Mouse (Mus musculus): ENCODE measurements around the gene Gmds. TPM values are rescaled to one million over a fixed set of nuclear protein-coding genes. Genes with fewer than 3 reads are reported as not detected.

Gmds gene
- polyA plus RNA-seq, 1 experiment from 2014 or later: 5.7 TPM

DNA sequence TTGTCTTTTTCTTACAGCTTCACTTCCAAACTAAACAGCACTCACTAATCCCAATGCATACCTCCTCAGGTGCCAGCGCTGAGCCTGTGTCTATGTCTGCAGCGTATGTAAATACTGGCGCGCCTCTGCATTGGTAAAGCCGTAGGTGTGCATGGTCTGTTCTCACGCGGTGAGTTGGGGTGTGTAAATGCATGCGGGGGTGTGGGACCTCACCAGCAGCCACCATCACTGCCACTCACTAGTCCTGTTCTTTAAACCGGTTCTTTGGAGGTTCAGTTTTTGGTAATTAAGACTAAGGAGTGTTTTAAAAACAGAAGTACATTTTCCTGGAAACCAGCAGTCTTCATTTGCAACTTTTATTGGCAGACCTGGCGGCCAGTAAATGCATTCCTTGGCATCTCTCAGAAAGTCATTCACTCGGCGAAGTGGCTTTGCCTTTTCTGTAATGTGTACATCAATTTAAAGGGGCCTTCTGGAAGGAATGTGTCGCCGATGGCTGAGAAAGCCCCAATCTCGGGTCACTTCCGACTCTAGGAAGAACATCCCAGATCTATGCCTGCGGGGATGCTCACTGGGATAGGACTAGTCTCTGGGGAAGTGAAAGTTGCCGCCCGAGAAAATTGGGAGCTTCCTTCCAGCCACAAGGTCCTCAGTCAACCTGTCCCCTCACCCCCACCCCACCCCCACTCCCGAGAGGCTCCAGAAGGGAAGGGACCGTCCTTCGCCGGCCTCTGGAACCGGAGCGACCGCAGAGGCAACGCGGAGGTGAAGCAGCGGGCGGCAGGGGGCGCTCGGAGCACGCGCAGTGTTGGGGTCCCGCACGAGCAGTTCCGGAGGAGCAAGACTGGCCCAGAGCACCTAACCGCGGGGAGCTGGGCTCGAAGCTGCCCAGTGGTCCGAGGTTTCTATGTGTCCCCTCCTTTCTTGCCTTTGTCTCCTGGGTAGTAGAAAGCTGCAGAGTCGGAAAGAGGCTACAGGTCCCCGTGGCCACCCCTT, 537.7 kb downstream of the Gmds start:
- no peaks in the 10 kb centered on the region for H3K79me2 ChIP-seq (ENCODE audit: inconsistent target)
- no peak overlapping the region for H3K27ac ChIP-seq
- no peaks in the 10 kb centered on the region for H3K36me3 ChIP-seq (ENCODE audit: inconsistent target)
- 3% methylated on average over 42 of the region's 43 CpGs for WGBS (ENCODE audit: missing documents)
- H3K4me3 ChIP-seq (ENCODE audit: inconsistent target): no peak overlapping the region

DNA sequence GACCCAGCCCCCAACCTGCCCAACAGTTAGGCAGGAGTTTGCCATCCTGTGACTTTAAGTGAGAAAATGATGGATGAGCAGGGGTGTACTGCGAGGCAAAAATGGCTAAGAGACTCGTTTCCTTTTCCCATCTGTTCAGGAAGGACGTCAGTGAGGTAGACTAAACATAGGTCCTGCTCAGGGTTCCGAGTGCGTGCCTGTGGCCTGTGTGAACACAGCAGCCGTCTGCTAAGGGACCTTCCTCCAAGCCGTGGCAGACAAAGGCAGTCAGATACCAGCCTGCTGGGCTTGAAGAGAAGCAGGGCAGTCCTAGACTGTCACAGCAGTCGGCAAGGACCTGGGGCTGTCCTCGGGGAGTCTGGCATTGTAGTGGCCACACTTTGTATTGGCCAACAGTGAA, 540.5 kb downstream of the Gmds start:
- Histone ChIP-seq H3K36me3 (ENCODE audit: inconsistent target) (no peaks in the 10 kb centered on the region), H3K27ac (no peak overlapping the region), H3K4me3 (ENCODE audit: inconsistent target) (no peak overlapping the region), H3K79me2 (ENCODE audit: inconsistent target) (no peaks in the 10 kb centered on the region)
- WGBS (ENCODE audit: missing documents): 27% methylated on average over 9 of the region's 9 CpGs

DNA sequence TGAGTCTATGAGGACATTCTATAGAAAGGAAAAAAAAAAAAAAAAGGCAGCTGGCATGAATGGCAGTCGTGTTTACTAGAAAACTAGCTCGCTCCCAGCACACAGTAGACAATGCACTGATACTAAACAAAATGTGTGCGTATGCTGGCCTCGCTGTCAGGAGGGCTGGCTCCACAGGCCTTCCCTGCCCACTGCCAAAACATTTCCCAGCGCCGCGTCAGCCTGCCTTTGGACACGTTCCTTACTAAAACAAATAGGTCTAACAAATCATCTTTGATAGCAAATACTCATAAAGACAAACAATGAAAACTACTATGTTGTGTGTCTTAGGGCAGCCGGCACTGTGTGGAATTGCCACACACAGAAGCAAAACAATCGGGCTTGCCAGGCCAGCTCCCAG, 541.2 kb downstream of the Gmds start:
- Histone ChIP-seq H3K79me2 (ENCODE audit: inconsistent target) (no peaks in the 10 kb centered on the region), H3K36me3 (ENCODE audit: inconsistent target) (no peaks in the 10 kb centered on the region), H3K27ac (no peak overlapping the region), H3K4me3 (ENCODE audit: inconsistent target) (no peak overlapping the region)
- 93% methylated on average over 10 of the region's 10 CpGs for WGBS (ENCODE audit: missing documents)

DNA sequence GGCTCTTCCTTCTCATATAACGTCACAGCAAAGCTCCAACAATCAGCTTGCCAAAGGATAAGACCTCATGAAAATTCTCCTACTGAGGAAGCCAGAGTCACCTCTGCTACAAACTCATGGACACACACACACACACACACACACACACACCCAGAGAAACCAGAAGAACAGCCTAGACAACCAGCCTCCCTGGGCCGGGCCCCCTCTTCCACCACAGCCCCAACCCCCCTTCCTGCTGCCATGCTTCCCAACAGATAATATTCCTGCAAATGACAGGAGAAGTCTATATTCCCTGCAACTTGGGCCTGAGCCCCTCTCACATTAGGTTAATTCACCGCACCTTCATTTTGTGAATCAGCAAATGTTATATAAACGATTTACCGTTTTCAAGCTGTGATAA, 545.4 kb downstream of the Gmds start:
- H3K27ac ChIP-seq: no peak overlapping the region
- no peaks in the 10 kb centered on the region for H3K36me3 ChIP-seq (ENCODE audit: inconsistent target)
- H3K79me2 ChIP-seq (ENCODE audit: inconsistent target): no peaks in the 10 kb centered on the region
- 52% methylated on average over 5 of the region's 5 CpGs for WGBS (ENCODE audit: missing documents)
- H3K4me3 ChIP-seq (ENCODE audit: inconsistent target): no peak overlapping the region

DNA sequence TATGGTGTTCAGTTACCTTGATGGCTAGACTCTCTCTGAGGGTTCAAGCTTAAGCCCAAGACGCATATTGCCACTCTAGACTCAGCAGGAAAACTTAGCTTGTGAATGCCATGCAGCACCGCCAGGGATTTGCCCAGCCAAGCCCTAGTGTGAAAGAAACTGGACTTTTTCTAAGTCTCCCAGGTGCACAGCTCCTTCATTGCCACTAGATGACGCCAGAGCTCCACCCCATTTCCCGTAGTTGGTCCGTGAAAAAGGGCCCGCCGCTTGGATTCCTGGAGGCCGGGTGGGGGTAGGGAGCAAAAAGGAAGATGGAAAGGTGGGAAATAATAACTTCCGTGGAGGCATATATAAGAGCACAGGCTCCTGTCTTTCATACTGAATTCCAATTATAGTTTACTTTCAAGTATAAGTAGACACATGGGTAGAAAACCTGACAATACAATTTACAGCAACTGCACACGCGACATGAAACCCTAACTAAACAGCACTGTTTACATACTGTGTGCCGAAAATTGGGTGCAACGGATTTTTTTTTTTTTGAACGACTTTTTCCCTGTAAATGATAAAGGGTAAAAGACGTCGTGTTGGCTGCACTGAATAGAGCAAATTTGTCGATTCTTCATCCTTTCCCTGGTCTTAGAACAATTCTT, 545.9 kb downstream of the Gmds start:
- WGBS (ENCODE audit: missing documents): 15% methylated on average over 17 of the region's 17 CpGs
- H3K4me3 ChIP-seq (ENCODE audit: inconsistent target): no peak overlapping the region
- no peaks in the 10 kb centered on the region for H3K36me3 ChIP-seq (ENCODE audit: inconsistent target)
- no peaks in the 10 kb centered on the region for H3K79me2 ChIP-seq (ENCODE audit: inconsistent target)
- no peak overlapping the region for H3K27ac ChIP-seq

DNA sequence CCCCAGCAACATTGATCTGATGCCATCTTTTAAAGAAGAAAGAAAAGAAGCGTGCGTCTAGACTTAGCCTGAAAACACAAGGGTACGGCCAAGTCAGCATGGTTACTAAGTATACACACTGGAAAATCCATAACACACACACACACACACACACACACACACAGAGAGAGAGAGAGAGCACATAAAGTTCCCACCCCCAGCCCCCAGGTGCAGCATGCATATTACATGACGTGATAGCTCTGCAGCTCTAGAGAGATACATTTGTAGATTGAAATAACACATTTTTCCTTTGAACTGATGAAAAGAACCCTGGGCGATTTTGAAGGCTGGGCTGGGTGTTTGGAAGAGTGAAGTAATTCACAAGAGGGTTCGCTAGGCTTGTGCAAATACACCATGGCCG, 553.8 kb downstream of the Gmds start:
- no peaks in the 10 kb centered on the region for H3K36me3 ChIP-seq (ENCODE audit: inconsistent target)
- no peaks in the 10 kb centered on the region for H3K79me2 ChIP-seq (ENCODE audit: inconsistent target)
- 87% methylated on average over 7 of the region's 7 CpGs for WGBS (ENCODE audit: missing documents)
- H3K4me3 ChIP-seq (ENCODE audit: inconsistent target): no peak overlapping the region
- no peak overlapping the region for H3K27ac ChIP-seq

DNA sequence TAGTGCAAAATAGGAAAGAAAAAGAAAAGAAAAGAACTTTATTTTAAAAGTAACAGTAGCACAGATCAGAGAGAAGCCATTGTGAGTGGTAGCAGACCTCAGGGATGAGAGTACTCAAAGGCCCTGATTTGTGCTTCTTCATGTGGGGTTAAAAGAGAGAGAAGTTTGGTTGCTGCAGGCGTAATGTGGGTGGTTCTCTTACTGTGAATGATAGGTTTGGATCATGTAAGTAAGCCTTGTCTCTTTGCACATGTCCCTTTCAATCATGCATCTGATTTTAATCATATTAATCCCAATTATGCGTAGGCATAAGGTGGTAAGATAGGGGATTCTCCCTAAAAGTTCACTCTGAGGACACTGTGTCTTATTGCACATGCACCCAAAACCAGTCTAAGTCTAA, 556.5 kb downstream of the Gmds start:
- WGBS (ENCODE audit: missing documents): 100% methylated on average over 2 of the region's 2 CpGs
- Histone ChIP-seq H3K4me3 (ENCODE audit: inconsistent target) (no peak overlapping the region), H3K36me3 (ENCODE audit: inconsistent target) (no peaks in the 10 kb centered on the region), H3K79me2 (ENCODE audit: inconsistent target) (no peaks in the 10 kb centered on the region), H3K27ac (no peak overlapping the region)

DNA sequence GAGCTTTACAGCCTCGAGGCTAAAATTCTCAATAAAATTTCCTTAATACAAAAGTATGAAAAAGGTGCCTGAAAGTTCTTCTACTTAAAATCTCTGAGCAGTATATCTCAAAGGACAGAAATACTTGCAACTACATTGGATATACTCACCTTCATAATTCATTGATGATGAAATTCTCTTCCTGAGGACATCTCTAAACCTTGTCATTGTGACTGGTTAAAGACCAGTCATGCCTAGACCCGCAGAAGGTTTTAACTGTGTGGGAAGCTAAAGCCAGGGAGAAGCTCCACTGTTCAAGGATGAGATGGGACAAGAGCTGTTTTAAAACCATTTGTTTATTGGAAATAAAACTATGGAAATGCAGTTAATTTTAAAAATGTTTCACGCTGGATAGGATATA, 558.2 kb downstream of the Gmds start:
- Histone ChIP-seq H3K79me2 (ENCODE audit: inconsistent target) (no peaks in the 10 kb centered on the region), H3K4me3 (ENCODE audit: inconsistent target) (no peak overlapping the region)
- WGBS (ENCODE audit: missing documents): 91% methylated on average over 3 of the region's 3 CpGs

DNA sequence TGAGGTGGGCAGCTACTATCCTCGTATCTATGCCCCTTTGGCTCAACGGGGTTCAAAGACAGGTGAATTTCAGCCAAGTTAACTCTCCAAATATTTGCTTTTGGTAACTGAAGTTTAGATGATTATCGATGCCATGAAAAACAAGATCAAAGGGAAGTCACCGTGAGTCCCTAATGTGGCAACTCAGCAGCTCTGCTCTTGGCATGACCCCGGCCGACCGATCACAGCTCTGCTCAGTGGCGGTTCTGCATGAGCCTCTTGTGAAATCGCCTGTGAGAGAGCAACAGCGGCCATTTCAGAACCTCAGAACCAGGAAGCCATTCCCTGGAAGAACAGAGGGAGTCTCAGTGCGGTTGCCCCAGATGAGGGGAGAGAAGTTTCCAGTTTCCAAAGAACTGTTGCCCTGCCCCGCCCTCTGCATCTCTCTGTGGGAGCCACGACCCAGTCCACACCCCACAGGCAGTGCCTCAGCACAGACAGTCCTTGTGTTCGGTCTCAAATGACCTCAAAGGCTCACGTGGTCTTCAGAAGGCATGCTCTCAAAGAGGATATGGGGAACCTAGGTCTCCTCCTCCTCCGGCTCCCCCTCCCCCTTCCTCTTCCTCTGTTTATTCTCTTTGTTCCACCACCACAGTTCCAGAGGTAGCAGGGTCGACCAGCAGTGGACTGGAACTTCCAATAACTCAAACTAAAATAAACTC, 559.1 kb downstream of the Gmds start:
- H3K79me2 ChIP-seq (ENCODE audit: inconsistent target): no peaks in the 10 kb centered on the region
- no peak overlapping the region for H3K27ac ChIP-seq
- H3K36me3 ChIP-seq (ENCODE audit: inconsistent target): no peaks in the 10 kb centered on the region
- WGBS (ENCODE audit: missing documents): 64% methylated on average over 12 of the region's 17 CpGs
- no peak overlapping the region for H3K4me3 ChIP-seq (ENCODE audit: inconsistent target)

More for the DNA sequence above, 558.2 kb downstream of the Gmds start:
- Histone ChIP-seq H3K36me3 (ENCODE audit: inconsistent target) (no peaks in the 10 kb centered on the region), H3K27ac (no peak overlapping the region)

DNA sequence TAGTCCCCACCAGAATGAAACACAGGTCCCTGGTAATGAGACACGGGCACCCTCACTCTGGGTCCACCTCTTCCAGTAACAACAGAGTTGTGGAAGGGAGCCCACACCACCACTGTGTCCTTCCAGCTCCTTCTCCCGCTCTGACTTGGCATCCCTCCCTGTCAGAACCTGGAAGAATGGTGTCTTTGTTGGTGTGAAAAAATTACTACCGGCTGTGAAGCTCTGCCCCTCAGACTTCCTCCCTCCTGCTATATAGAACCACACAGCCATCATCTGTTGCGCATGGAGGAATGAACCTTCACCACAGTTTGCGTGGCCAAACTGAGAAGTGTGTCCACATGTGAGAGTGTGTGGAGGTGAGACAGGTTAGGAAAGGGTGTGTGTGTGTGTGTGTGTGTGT, 562.8 kb downstream of the Gmds start:
- Histone ChIP-seq H3K4me3 (ENCODE audit: inconsistent target) (no peak overlapping the region), H3K36me3 (ENCODE audit: inconsistent target) (no peaks in the 10 kb centered on the region), H3K27ac (no peak overlapping the region), H3K79me2 (ENCODE audit: inconsistent target) (no peaks in the 10 kb centered on the region)
- WGBS (ENCODE audit: missing documents): 64% methylated on average over 5 of the region's 5 CpGs

DNA sequence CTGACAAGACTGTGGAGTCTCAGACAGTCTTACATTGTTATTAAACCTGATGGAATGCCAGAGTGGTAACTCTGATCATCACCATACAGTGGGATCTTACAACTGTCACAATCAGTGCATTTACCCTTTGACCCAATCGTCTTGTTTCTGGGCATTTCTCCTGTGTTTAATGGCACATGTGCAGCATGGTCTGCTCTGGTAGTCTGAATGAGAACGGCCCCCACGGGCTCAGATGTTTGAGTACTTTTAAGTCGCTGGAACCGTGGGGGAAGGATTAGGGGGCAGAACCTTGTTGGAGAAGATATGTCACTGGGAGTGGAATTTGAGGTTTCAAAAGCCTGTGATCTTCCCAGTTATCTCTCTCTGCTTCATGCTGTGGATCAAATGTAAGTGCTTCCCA, 565.7 kb downstream of the Gmds start:
- no peak overlapping the region for H3K27ac ChIP-seq
- 91% methylated on average over 5 of the region's 5 CpGs for WGBS (ENCODE audit: missing documents)
- H3K79me2 ChIP-seq (ENCODE audit: inconsistent target): no peaks in the 10 kb centered on the region
- H3K4me3 ChIP-seq (ENCODE audit: inconsistent target): no peak overlapping the region
- no peaks in the 10 kb centered on the region for H3K36me3 ChIP-seq (ENCODE audit: inconsistent target)
